7 mouse cellular contexts compared by ENCODE assay signal in the genomic region with DNA sequence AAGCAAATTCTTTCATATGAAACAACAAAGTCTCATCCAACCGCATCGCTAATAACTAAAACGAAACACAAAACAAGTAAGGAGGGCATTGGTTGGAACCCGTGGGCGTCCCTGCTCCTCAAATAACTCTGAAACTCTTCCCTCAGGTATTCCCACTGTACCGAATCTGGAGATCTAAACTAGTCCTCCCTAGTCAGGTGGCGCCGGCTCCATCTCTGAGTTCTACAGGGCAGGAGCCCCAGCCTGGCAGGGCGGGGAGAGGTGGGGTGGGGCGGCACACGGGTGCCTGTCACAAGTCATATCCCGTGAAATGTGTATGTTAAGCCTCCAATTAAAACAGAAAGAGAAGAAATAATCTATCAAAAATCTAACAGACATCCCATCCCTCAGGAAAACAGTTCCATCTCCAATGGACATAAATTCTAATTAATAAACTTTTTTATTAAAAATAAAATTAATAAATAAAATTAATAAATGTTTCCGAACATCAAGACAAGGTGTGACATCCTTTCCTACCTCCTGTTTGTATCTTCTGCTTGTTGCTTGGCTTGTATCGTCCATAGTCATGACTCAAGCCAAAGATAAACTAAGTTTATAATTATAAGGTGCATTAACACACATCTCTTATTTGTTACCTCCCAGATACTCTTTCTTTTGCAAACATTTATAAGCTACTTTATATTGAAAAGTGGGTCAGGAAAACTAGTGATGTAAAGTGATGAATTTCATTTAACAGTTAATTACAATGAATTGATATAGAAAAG. TPM values are rescaled to one million over a fixed set of nuclear protein-coding genes. Genes with fewer than 3 reads are reported as not detected.
DNase-seq lines count a peak whose midpoint lies in the region; ATAC-seq and TF ChIP-seq lines count a peak whose summit lies in the region.

No protein-coding gene starts in this region.

- DNase-seq in ES-E14 (ENCODE audit: low read depth, low spot score): no peak
- peak; percentile 63 to 85 for DNase-seq in kidney, postnatal 25 days
- peak; percentile 48 to 57 for DNase-seq in spleen, postnatal 14 days (ENCODE audit: low spot score in 2 of 2)

- peak; percentile 31 for ATAC-seq in CD4-positive, CD25-positive, alpha-beta regulatory T cell, adult 4 months
- ATAC-seq in heart, embryonic 16.5 days (replicated peaks; ENCODE audit: extremely low read depth, insufficient read depth, low FRiP score): peak; percentile 58; the same call in 1 of the 2 replicates

- peak overlapping the region; percentile 77 for H3K4me2 ChIP-seq in heart, embryonic 16.5 days (ENCODE audit: low read depth, low read length)

- in situ Hi-C loops in ES-E14 (cut with MboI; ENCODE audit: low sequenced_read_pairs in 2 of 2, unreplicated experiment in 2 of 2): no loop called here

- peaks cover 2 to 10% of the 10 kb centered on the region in 2 experiments; a peak in 2 of 4 replicates for H3K4me1 ChIP-seq in ES-E14 (ENCODE audit: control insufficient read depth in 2 of 2, insufficient read depth in 2 of 2, low read length in 2 of 2, poor library complexity in 1 of 2)
- H3K4me1 ChIP-seq in erythroblast, embryonic 14.5 days (ENCODE audit: control insufficient read depth): peaks cover 47% of the 10 kb centered on the region
- H3K4me1 ChIP-seq in heart, embryonic 16.5 days (ENCODE audit: control insufficient read depth, insufficient read depth, low read length): 0 out of 2 replicates have a peak, but pooled peaks cover 4% of the 10 kb centered on the region

- H3K79me2 ChIP-seq in macrophage (ENCODE audit: inconsistent target): peaks cover 25% of the 10 kb centered on the region; the same call in 1 of the 2 replicates

- H3K36me3 ChIP-seq in ES-E14 (ENCODE audit: control insufficient read depth, insufficient read depth, low read length, poor library complexity, severe bottlenecking): no peaks in the 10 kb centered on the region
- no peaks in the 10 kb centered on the region for H3K36me3 ChIP-seq in erythroblast, embryonic 14.5 days (ENCODE audit: control insufficient read depth)
- no peaks in the 10 kb centered on the region for H3K36me3 ChIP-seq in heart, embryonic 16.5 days (ENCODE audit: control insufficient read depth, insufficient read depth)
- H3K36me3 ChIP-seq in macrophage (ENCODE audit: inconsistent target): no peaks in the 10 kb centered on the region

- H3K9ac ChIP-seq in ES-E14 (ENCODE audit: insufficient read depth, low read depth, low read length, poor library complexity, severe bottlenecking): peak overlapping the region; percentile 48; the same call in 1 of the 2 replicates
- peak overlapping the region; percentile 68 for H3K9ac ChIP-seq in heart, embryonic 16.5 days (ENCODE audit: low read length)

- no peaks in the 10 kb centered on the region for H3K9me3 ChIP-seq in ES-E14 (ENCODE audit: control insufficient read depth, insufficient read depth, low read depth, low read length)
- no peaks in the 10 kb centered on the region for H3K9me3 ChIP-seq in erythroblast, embryonic 14.5 days (ENCODE audit: control insufficient read depth, low read length)
- no peaks in the 10 kb centered on the region for H3K9me3 ChIP-seq in heart, embryonic 16.5 days (replicated peaks; ENCODE audit: control insufficient read depth, low read length)

- WGBS in heart, embryonic 16.5 days: 12% methylated on average over 14 of the region's 14 CpGs
- 12% methylated on average over 14 of the region's 14 CpGs for WGBS in macrophage (ENCODE audit: missing documents)

- H3K27ac ChIP-seq in ES-E14 (ENCODE audit: insufficient read depth, low read depth, low read length, poor library complexity, severe bottlenecking): no peak overlapping the region
- peak overlapping the region; percentile 61; the same call in 1 of the 2 replicates for H3K27ac ChIP-seq in heart, embryonic 16.5 days (ENCODE audit: low read length)
- H3K27ac ChIP-seq in macrophage: peak overlapping the region; percentile 100

- H3K4me3 ChIP-seq in ES-E14 (ENCODE audit: insufficient read depth in 1 of 2, low read depth in 1 of 2, low read length in 2 of 2, poor library complexity in 1 of 2, severe bottlenecking in 1 of 2) (peak overlapping the region; percentile 34 to 45), macrophage (ENCODE audit: inconsistent target) (peak overlapping the region; percentile 67)
- H3K4me3 ChIP-seq in erythroblast, embryonic 14.5 days (replicated peaks): peak overlapping the region; percentile 75
- H3K4me3 ChIP-seq in heart, embryonic 16.5 days (ENCODE audit: low read length): peak overlapping the region; percentile 70

- H3K27me3 ChIP-seq in erythroblast, embryonic 14.5 days (ENCODE audit: control insufficient read depth): no peaks in the 10 kb centered on the region
- H3K27me3 ChIP-seq in heart, embryonic 16.5 days (ENCODE audit: control insufficient read depth, insufficient read depth, low read length): no peaks in the 10 kb centered on the region

TF ChIP-seq in ES-E14, 5 proteins besides CTCF, POLR2A, EP300 and RAD21:
- TF ChIP-seq CHD2 (IDR thresholded peaks at IDR 0.05; ENCODE audit: low read depth, low read length) (no peak), MAFK (IDR thresholded peaks at IDR 0.05; ENCODE audit: insufficient read depth, low read depth, low read length) (no peak), ZNF384 (IDR thresholded peaks at IDR 0.05; ENCODE audit: low read depth, low read length) (no peak), ZC3H11A (IDR thresholded peaks at IDR 0.05; ENCODE audit: borderline replicate concordance, low read depth, low read length) (no peak), HCFC1 (IDR thresholded peaks at IDR 0.05; ENCODE audit: borderline replicate concordance, insufficient read depth, low read length) (no peak)

RNA-seq across cellular contexts. Expression of a gene that starts 36.8 kb away (rescaled TPM):
- polyA plus RNA-seq in CD4-positive, CD25-positive, alpha-beta regulatory T cell, adult 4 months (2017; shearing (Covaris generic)): 100 to 1,000 TPM; 220 to 231 TPM
- total RNA-seq in ES-E14 (2012; rRNA removed): 0.49 TPM in 1 of 2 replicates, not detected in the other
- polyA plus RNA-seq in erythroblast, embryonic 14.5 days (2012): 0.02 and 0.04 TPM in 2 replicates
- polyA plus RNA-seq in heart, embryonic 16.5 days (2015; fragmentation: Nextera tagmentation; extraction: Ambion mirVana): 0.31 and 0.53 TPM in 2 replicates
- total RNA-seq in macrophage (2018; cell fraction: chromatin; rRNA removed): 100 to 1,000 TPM in 2 of 26 experiments, 10 to 100 TPM in 21, 1 to 10 TPM in 3; 1.2 to 161 (median 29.2) TPM
- 100 to 1,000 TPM in 7 of 26 experiments, 10 to 100 TPM in 15, 1 to 10 TPM in 4; 2.5 to 178 (median 41.6) TPM for total RNA-seq in macrophage (2018; cell fraction: cytosol; rRNA removed)
- 100 to 1,000 TPM in 11 of 26 experiments, 10 to 100 TPM in 13, 1 to 10 TPM in 2; 3.7 to 210 (median 74.5) TPM for total RNA-seq in macrophage (2018; cell fraction: nucleus; rRNA removed)
- 2.4 to 12.8 TPM (median 4.1 TPM) in 3 replicates for polyA plus RNA-seq in macrophage (2018)

RNA-seq across cellular contexts. Expression of a gene that starts 58.0 kb away (rescaled TPM):
- polyA plus RNA-seq in CD4-positive, CD25-positive, alpha-beta regulatory T cell, adult 4 months (2017; shearing (Covaris generic)): 10 to 100 TPM in 1 of 2 experiments, 1 to 10 TPM in 1; 7.8 to 11.7 TPM
- 0.40 and 0.42 TPM in 2 replicates for total RNA-seq in ES-E14 (2012; rRNA removed)
- not detected in 2 replicates for polyA plus RNA-seq in erythroblast, embryonic 14.5 days (2012)
- polyA plus RNA-seq in heart, embryonic 16.5 days (2015; fragmentation: Nextera tagmentation; extraction: Ambion mirVana): 0.56 and 0.98 TPM in 2 replicates
- total RNA-seq in macrophage (2018; cell fraction: chromatin; rRNA removed): 1,000 to 10,000 TPM in 14 of 26 experiments, 100 to 1,000 TPM in 12; 684 to 1,927 (median 1,016) TPM
- 100 to 1,000 TPM; 130 to 310 (median 205) TPM for total RNA-seq in macrophage (2018; cell fraction: cytosol; rRNA removed)
- 1,000 to 10,000 TPM in 24 of 26 experiments, 100 to 1,000 TPM in 2; 867 to 2,363 (median 1,262) TPM for total RNA-seq in macrophage (2018; cell fraction: nucleus; rRNA removed)
- 120 to 201 TPM (median 122 TPM) in 3 replicates for polyA plus RNA-seq in macrophage (2018)

Comparison
In these comparisons a context has a peak if more than half of its experiments do, and no peak if none do; other contexts are left out.
1. RNA of a gene that starts 36.8 kb away (polyA plus RNA-seq): 220 to 231 TPM in CD4-positive, CD25-positive, alpha-beta regulatory T cell, adult 4 months; 2.4 to 12.8 TPM in macrophage, 0.31 to 0.53 TPM in heart, embryonic 16.5 days and 0.02 to 0.04 TPM in erythroblast, embryonic 14.5 days; every median in the first group is over 10 times any median in the second.
2. Peak in every context shown above with its lines, with median percentiles within 50 percentile points of each other: H3K4me3 ChIP-seq.